Mouse (Mus musculus) embryonic facial prominence, embryonic 14.5 days (tissue): ENCODE data around the gene Smg9. TPM values are rescaled to one million over a fixed set of nuclear protein-coding genes. Genes with fewer than 3 reads are reported as not detected.
"Not testable (repeated sequence)": the region's sequence is repeated elsewhere in the genome, so short reads cannot be mapped to it uniquely, and the experiment has no call there.

Experiments used
- ATAC-seq: fragments of 200-750 bp; cut with Nextera tagmentation; 2 replicates; pipeline ENCODE4 v1.8.0; 2017; ENCODE audit warnings: low read depth, moderate number of reproducible peaks, moderate TSS enrichment
- DNase-seq: peaks from one replicate; pipeline ENCODE4 v3.0.0-alpha.2; 2015; ENCODE audit warnings: low spot score
- H3K27ac ChIP-seq: fragments of 300-500 bp; sonication (generic); replicated peaks from 2 replicates; pipeline ENCODE4 v1.5.1; 2014; ENCODE audit warnings: low read depth, mild to moderate bottlenecking, low read length, moderate library complexity
- H3K27me3 ChIP-seq: fragments of 300-500 bp; sonication (generic); replicated peaks from 2 replicates; pipeline ENCODE4 v1.6.1; 2014; ENCODE audit warnings: low read length; ENCODE audit not compliant: control insufficient read depth, insufficient read depth
- H3K36me3 ChIP-seq: fragments of 300-500 bp; sonication (generic); 2 replicates; pipeline ENCODE4 v1.6.1; 2014; ENCODE audit warnings: low read length, mixed read lengths; ENCODE audit not compliant: control insufficient read depth, insufficient read depth
- H3K4me1 ChIP-seq: fragments of 300-500 bp; sonication (generic); 2 replicates; pipeline ENCODE4 v1.6.1; 2014; ENCODE audit warnings: antibody characterized with exemption, low read length; ENCODE audit not compliant: control insufficient read depth, insufficient read depth
- H3K4me2 ChIP-seq: fragments of 300-500 bp; sonication (generic); 2 replicates; pipeline ENCODE4 v1.6.1; 2014; ENCODE audit warnings: low read depth, mild to moderate bottlenecking, low read length, moderate library complexity, mixed read lengths
- H3K4me3 ChIP-seq: fragments of 300-500 bp; sonication (generic); 2 replicates; pipeline ENCODE4 v1.5.1; 2014; ENCODE audit warnings: low read depth, mild to moderate bottlenecking, low read length
- H3K9ac ChIP-seq: fragments of 300-500 bp; sonication (generic); 2 replicates; pipeline ENCODE4 v1.6.1; 2014; ENCODE audit warnings: low read depth, mild to moderate bottlenecking, low read length, moderate library complexity, mixed read lengths
- H3K9me3 ChIP-seq: fragments of 300-500 bp; sonication (generic); 2 replicates; pipeline ENCODE4 v1.6.1; 2016; ENCODE audit warnings: low read length; ENCODE audit not compliant: control insufficient read depth
- WGBS: fragments of 180-500 bp; shearing (Covaris S2); extraction: QIAGEN DNeasy Blood & Tissue Kit; methylation state at CpG from one replicate; pipeline ENCODE4 v1.1.7; 2014; 5-methylcytosine and 5-hydroxymethylcytosine counted together
- polyA plus RNA-seq: library from polyadenylated mRNA; unstranded; fragments of >200 nt; fragmentation: Nextera tagmentation; extraction: Ambion mirVana; gene quantifications from 2 replicates; pipeline ENCODE4 v1.2.1, GENCODE M21; 2014

Smg9 gene
- polyA plus RNA-seq, 1 experiment from 2014 or later: 17.6 TPM

- Histone ChIP-seq H3K27me3 (no peaks in the 10 kb centered on the region), H3K9ac (no peak overlapping the region), H3K27ac (no peak overlapping the region), H3K4me2 (no peak overlapping the region), H3K36me3 (no peaks in the 10 kb centered on the region), H3K4me3 (no peak overlapping the region), H3K9me3 (no peaks in the 10 kb centered on the region), H3K4me1 (peaks cover 7% of the 10 kb centered on the region; the same call in 1 of the 2 replicates)
- DNase-seq (no peak), ATAC-seq (no peak)
- 71% methylated on average over 2 of the region's 3 CpGs for WGBS
Measured at GRCm38 (mm10) chr7:24394054-24394453, 5.4 kb upstream of the Smg9 start.

- H3K4me2 ChIP-seq: no peak overlapping the region
- no peaks in the 10 kb centered on the region for H3K36me3 ChIP-seq
Measured at GRCm38 (mm10) chr7:24394475-24395161, 4.8 kb upstream of the Smg9 start.

DNA sequence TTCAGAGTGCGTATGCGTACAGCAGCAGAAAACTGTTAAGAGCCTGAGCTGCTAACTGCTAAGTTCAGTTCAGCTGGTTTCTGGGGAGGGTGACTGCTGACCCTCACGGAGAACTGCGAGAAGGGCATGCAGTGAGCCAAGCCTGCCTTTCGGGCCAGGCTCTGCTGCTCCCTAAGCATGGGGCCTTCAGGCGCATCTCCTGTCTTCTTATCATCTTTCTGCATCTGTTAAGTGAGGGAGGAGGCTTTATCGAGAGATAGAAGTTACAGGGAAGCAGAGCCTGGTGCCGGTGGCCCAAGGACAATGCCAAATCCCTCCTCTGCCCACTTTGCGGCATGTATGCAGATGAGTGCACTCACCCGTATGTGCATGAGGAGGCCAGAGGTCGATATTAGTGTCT lies 2.6 kb upstream of the Smg9 start:
- DNase-seq (no peak), ATAC-seq (no peak)
- H3K27ac ChIP-seq: no peak overlapping the region
- no peak overlapping the region for H3K9ac ChIP-seq
- no peak overlapping the region for H3K4me3 ChIP-seq
- no peaks in the 10 kb centered on the region for H3K27me3 ChIP-seq
- 75% methylated on average over 11 of the region's 11 CpGs for WGBS
- no peaks in the 10 kb centered on the region for H3K9me3 ChIP-seq
- no peak overlapping the region for H3K4me2 ChIP-seq
- H3K36me3 ChIP-seq: no peaks in the 10 kb centered on the region
- H3K4me1 ChIP-seq: no peaks in the 10 kb centered on the region

More at GRCm38 (mm10) chr7:24394475-24395161, 4.8 kb upstream of the Smg9 start:
- DNase-seq: peak; percentile 41
- Histone ChIP-seq H3K4me3 (no peak overlapping the region), H3K9ac (no peak overlapping the region), H3K4me1 (peaks cover 3% of the 10 kb centered on the region; the same call in 1 of the 2 replicates), H3K27me3 (no peaks in the 10 kb centered on the region), H3K9me3 (no peaks in the 10 kb centered on the region), H3K27ac (no peak overlapping the region)
- 60% methylated on average over 15 of the region's 15 CpGs for WGBS
- no peak for ATAC-seq

DNA sequence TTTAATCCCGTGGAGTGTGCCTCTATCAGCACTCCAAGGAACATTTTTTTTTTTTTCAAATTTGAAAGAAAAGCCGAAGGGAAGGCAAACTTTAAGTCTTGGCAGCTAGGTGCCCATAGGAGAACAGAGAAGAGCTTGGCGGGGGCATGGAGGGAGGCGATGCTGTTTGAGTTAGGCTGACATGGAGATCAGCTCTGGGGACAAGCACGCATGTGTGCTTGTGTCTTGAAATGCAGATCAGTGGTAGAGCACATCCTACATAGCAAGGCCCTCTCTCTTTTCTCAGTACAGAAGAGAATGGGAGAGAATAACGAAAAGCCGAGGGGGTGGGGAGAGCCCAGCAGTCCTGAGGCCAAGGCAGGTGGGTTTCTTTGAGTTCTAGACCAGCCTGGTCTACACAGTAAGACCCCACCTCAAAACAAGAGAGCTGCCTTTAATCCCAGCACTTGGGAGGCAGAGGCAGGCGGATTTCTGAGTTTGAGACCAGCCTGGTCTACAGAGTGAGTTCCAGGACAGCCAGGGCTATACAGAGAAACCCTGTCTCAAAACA lies 980 bp upstream of the Smg9 start:
- Histone ChIP-seq H3K27me3 (no peaks in the 10 kb centered on the region), H3K4me3 (no peak overlapping the region), H3K27ac (no peak overlapping the region), H3K9ac (no peak overlapping the region), H3K4me2 (no peak overlapping the region), H3K36me3 (no peaks in the 10 kb centered on the region), H3K4me1 (no peaks in the 10 kb centered on the region), H3K9me3 (no peaks in the 10 kb centered on the region)
- no peak for ATAC-seq
- 95% methylated on average over 8 of the region's 8 CpGs for WGBS
- no peak for DNase-seq

- Histone ChIP-seq H3K9me3 (no peaks in the 10 kb centered on the region), H3K9ac (peak overlapping the region; percentile 61), H3K27me3 (no peaks in the 10 kb centered on the region), H3K4me3 (peak overlapping the region; percentile 49), H3K4me1 (no peaks in the 10 kb centered on the region), H3K36me3 (peaks cover 11% of the 10 kb centered on the region; the same call in 1 of the 2 replicates), H3K27ac (peak overlapping the region; percentile 88), H3K4me2 (peak overlapping the region; percentile 59)
- no peak for DNase-seq
- no peak for ATAC-seq
- WGBS: 12% methylated on average over 3 of the region's 3 CpGs
Measured at GRCm38 (mm10) chr7:24400082-24400452, 648 bp downstream of the Smg9 start.

DNA sequence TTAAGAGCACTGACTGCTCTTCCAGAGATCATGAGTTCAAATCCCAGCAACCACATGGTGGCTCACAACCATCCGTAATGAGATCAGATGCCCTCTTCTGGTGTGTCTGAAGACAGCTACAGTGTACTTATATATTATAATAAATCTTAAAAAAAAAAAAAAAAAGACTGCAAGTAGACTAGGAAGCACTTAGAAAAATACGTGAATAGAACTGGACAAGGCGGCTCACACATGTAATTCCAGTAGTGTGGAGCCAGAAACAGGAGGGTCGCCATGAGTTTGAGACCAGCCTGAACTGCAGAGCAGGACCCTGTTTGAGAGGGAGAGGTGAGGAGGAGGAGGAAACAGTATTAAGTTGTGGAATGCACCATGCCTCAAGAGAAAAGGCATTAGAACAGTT lies 1.1 kb downstream of the Smg9 start:
- ATAC-seq, H3K27ac ChIP-seq, H3K4me1 ChIP-seq, DNase-seq, H3K9ac ChIP-seq, H3K9me3 ChIP-seq, H3K27me3 ChIP-seq: not testable (repeated sequence)
- Histone ChIP-seq H3K4me3 (peak overlapping the region; percentile 49; the same call in 1 of the 2 replicates), H3K4me2 (peak overlapping the region; percentile 59), H3K36me3 (peaks cover 13% of the 10 kb centered on the region; the same call in 1 of the 2 replicates)
- 90% methylated on average over 4 of the region's 4 CpGs for WGBS

DNA sequence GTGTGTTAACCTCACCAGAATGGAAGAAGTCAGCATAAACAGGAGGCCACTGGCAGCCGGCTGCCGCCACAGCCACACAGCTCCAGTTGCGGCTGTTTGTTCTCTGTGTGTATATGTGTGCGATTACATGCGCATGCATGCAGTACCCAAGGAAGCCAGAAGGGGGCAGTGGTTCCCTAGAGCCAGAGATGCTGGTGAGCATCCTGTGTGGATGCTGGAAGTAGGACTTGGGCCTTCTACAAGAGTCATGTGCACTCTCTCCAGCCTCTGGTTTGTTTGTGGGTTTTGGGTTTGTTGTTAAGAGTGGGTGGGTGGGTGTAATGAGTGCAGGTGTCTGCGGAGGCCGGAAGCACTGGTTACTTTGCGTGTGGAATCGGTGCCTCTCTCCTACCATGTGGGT lies 3.4 kb downstream of the Smg9 start:
- no peak for DNase-seq
- Histone ChIP-seq H3K4me3 (no peak overlapping the region), H3K9ac (no peak overlapping the region), H3K27ac (no peak overlapping the region), H3K4me2 (no peak overlapping the region), H3K36me3 (peaks cover 24% of the 10 kb centered on the region; the same call in 1 of the 2 replicates), H3K27me3 (no peaks in the 10 kb centered on the region), H3K9me3 (no peaks in the 10 kb centered on the region), H3K4me1 (no peaks in the 10 kb centered on the region; the same call in 1 of the 2 replicates)
- WGBS: 100% methylated on average over 9 of the region's 9 CpGs
- ATAC-seq: no peak

GRCm38 (mm10) chr7:24405649-24406048 lies 6.2 kb downstream of the Smg9 start:
- ATAC-seq: no peak
- Histone ChIP-seq H3K27me3 (no peaks in the 10 kb centered on the region), H3K27ac (no peak overlapping the region), H3K9me3 (no peaks in the 10 kb centered on the region), H3K4me1 (no peaks in the 10 kb centered on the region; the same call in 1 of the 2 replicates), H3K9ac (no peak overlapping the region), H3K4me3 (no peak overlapping the region), H3K36me3 (peaks cover 31% of the 10 kb centered on the region; the same call in 1 of the 2 replicates), H3K4me2 (no peak overlapping the region)
- DNase-seq: no peak
- WGBS: 88% methylated on average over 9 of the region's 13 CpGs
